Mouse (Mus musculus): ENCODE results near the gene Lhx4. TPM values are rescaled to one million over a fixed set of nuclear protein-coding genes. Genes with fewer than 3 reads are reported as not detected.

Gene Lhx4
- total and polyA plus RNA-seq, 3 experiments, result not detected

DNA sequence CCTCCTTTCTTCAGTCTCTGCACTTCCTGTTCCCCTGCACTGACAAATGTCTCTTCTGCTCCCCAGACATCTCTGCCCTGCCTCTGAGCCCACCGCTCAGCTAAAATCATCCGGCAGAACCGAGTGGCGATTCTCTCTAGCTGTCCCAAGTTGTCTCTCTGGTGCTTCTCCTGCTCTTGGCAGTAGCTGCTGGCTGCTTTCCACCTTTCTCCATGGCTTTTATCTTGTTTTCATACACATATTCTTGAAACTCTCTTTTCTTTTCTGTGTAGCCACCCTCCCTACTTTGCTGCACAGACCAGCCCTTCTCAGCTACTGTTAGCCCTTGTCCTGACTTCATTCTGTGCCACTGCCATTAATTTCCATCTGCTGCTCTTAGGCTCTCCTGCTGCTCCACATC lies 45.9 kb upstream of the Lhx4 start:
- no peaks in the 10 kb centered on the region for H3K79me2 ChIP-seq (ENCODE audit: control insufficient read depth, insufficient read depth, low read length, poor library complexity)
- H3K4me1 ChIP-seq (ENCODE audit: control insufficient read depth in 1 of 2, insufficient read depth in 2 of 2, low read length in 2 of 2), result peaks cover 10 to 23% of the 10 kb centered on the region in 2 experiments
- peak overlapping the region; percentile 76 for H3K27ac ChIP-seq (ENCODE audit: control insufficient read depth, low read depth, low read length)
- H3K9me3 ChIP-seq (replicated peaks; ENCODE audit: insufficient read depth, low read length), result no peaks in the 10 kb centered on the region
- TF ChIP-seq ELF1 (IDR thresholded peaks at IDR 0.05; ENCODE audit: low read depth, low read length) (0 out of 2 replicates have a peak, but pooled peaks have one; percentile 26), MAX (IDR thresholded peaks at IDR 0.05; ENCODE audit: low read length) (no peak), MAZ (IDR thresholded peaks at IDR 0.05; ENCODE audit: low read depth, low read length) (no peak)
- peaks cover 0 to 11% of the 10 kb centered on the region in 2 experiments; a peak in 2 of 4 replicates for H3K36me3 ChIP-seq (ENCODE audit: control insufficient read depth in 1 of 2, insufficient read depth in 2 of 2, low read length in 2 of 2)
- DNase-seq (ENCODE audit: low read depth, low spot score), result no peak
- H3K9ac ChIP-seq (ENCODE audit: control insufficient read depth, low read depth, low read length, poor library complexity, severe bottlenecking), result peak overlapping the region; percentile 67
- no peaks in the 10 kb centered on the region for H3K27me3 ChIP-seq (ENCODE audit: control insufficient read depth in 1 of 2, insufficient read depth in 2 of 2, low read length in 2 of 2)
- peak overlapping the region; percentile 38 to 45 for H3K4me3 ChIP-seq (ENCODE audit: control insufficient read depth in 1 of 2, insufficient read depth in 1 of 2, low read depth in 2 of 2, low read length in 2 of 2)

DNA sequence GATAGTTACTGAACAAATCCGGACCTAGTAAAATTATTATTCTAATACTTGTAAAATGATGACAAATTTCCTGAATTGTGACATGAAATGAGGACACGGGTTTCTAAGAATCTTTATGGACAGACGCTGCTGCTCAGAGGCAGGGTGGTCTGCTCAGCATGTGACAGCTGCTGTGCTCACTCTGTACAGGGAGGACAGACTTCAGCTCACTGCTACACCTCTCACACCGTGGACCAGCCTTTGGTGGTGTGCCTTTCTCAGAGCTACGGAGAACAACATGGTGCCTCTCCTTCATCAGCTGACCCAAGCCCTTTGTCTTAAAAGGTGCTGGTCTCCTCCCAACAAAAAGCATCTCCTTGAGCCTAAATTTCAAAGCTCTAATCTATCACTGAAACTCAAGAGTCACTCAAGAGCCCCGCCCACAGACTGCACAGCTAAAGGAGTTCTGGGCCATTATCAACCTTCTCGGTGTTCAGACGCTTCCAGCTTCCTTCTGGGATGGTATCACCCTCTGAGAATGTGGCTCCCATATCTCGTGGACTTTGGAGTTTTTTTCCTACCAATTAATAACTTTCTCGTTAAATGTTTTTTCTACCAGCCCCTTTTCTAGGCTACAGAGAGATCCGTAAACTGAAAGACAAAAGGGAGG lies 45.4 kb upstream of the Lhx4 start:
- H3K9ac ChIP-seq (ENCODE audit: control insufficient read depth, low read depth, low read length, poor library complexity, severe bottlenecking), result peak overlapping the region; percentile 67
- peaks cover 10 to 23% of the 10 kb centered on the region in 2 experiments for H3K4me1 ChIP-seq (ENCODE audit: control insufficient read depth in 1 of 2, insufficient read depth in 2 of 2, low read length in 2 of 2)
- peak overlapping the region; percentile 38 to 45 for H3K4me3 ChIP-seq (ENCODE audit: control insufficient read depth in 1 of 2, insufficient read depth in 1 of 2, low read depth in 2 of 2, low read length in 2 of 2)
- no peaks in the 10 kb centered on the region for H3K9me3 ChIP-seq (replicated peaks; ENCODE audit: insufficient read depth, low read length)
- no peaks in the 10 kb centered on the region for H3K79me2 ChIP-seq (ENCODE audit: control insufficient read depth, insufficient read depth, low read length, poor library complexity)
- H3K27me3 ChIP-seq (ENCODE audit: control insufficient read depth in 1 of 2, insufficient read depth in 2 of 2, low read length in 2 of 2), result no peaks in the 10 kb centered on the region
- peak; percentile 77 for DNase-seq (ENCODE audit: low read depth, low spot score)
- peak overlapping the region; percentile 76 for H3K27ac ChIP-seq (ENCODE audit: control insufficient read depth, low read depth, low read length)
- H3K36me3 ChIP-seq (ENCODE audit: control insufficient read depth in 1 of 2, insufficient read depth in 2 of 2, low read length in 2 of 2), result peaks cover 0 to 11% of the 10 kb centered on the region in 2 experiments; a peak in 2 of 4 replicates
- TF ChIP-seq ZC3H11A (IDR thresholded peaks at IDR 0.05; ENCODE audit: low read depth, low read length), result no peak
- TF ChIP-seq NELFE (IDR thresholded peaks at IDR 0.05; ENCODE audit: low read depth, low read length), result no peak
- no peak for TF ChIP-seq SIN3A (IDR thresholded peaks at IDR 0.05; ENCODE audit: low read length)
- TF ChIP-seq POLR2A (IDR thresholded peaks at IDR 0.05; ENCODE audit: control insufficient read depth in 1 of 2, insufficient read depth in 1 of 2, low read depth in 1 of 2, low read length in 2 of 2, poor library complexity in 1 of 2), result peak in 1 of 2 experiments; percentile 60; a peak in 2 of 4 replicates
- no peak for TF ChIP-seq MYC (IDR thresholded peaks at IDR 0.05; ENCODE audit: low read depth, low read length)
- TF ChIP-seq POLR2AphosphoS2 (IDR thresholded peaks at IDR 0.05; ENCODE audit: low read length), result no peak
- TF ChIP-seq JUND (IDR thresholded peaks at IDR 0.05; ENCODE audit: low read depth, low read length), result no peak
- TF ChIP-seq ZMIZ1 (IDR thresholded peaks at IDR 0.05; ENCODE audit: low read depth, low read length), result no peak
- TF ChIP-seq GATA1 (IDR thresholded peaks at IDR 0.05; ENCODE audit: low read depth, low read length), result peak; percentile 30; the same call in 1 of the 2 replicates
- no peak for TF ChIP-seq USF1 (IDR thresholded peaks at IDR 0.05; ENCODE audit: low read depth, low read length)
- TF ChIP-seq ETS1 (IDR thresholded peaks at IDR 0.05; ENCODE audit: low read depth, low read length), result 0 out of 2 replicates have a peak, but pooled peaks have one; percentile 23
- TF ChIP-seq TAL1 (IDR thresholded peaks at IDR 0.05; ENCODE audit: low read length), result no peak
- TF ChIP-seq SMC3 (IDR thresholded peaks at IDR 0.05; ENCODE audit: low read depth, low read length), result no peak
- no peak for TF ChIP-seq GABPA (IDR thresholded peaks at IDR 0.05; ENCODE audit: low read depth, low read length)
- TF ChIP-seq POLR2AphosphoS5 (IDR thresholded peaks at IDR 0.05; ENCODE audit: borderline replicate concordance, low read depth, low read length), result no peak
- no peak for TF ChIP-seq ELF1 (IDR thresholded peaks at IDR 0.05; ENCODE audit: low read depth, low read length)
- TF ChIP-seq CTCF (IDR thresholded peaks at IDR 0.05 in 2 of 3, conservative IDR thresholded peaks at IDR 0.05 in 1 of 3; ENCODE audit: control insufficient read depth in 1 of 3, insufficient read depth in 1 of 3, low read depth in 2 of 3, low read length in 3 of 3, poor library complexity in 1 of 3, severe bottlenecking in 1 of 3), result no peak
- TF ChIP-seq MYB (IDR thresholded peaks at IDR 0.05; ENCODE audit: low read depth, low read length), result no peak
- TF ChIP-seq CHD1 (IDR thresholded peaks at IDR 0.05; ENCODE audit: low read depth, low read length), result no peak
- TF ChIP-seq MEF2A (IDR thresholded peaks at IDR 0.05; ENCODE audit: extremely low read depth, insufficient replicate concordance, low read depth, low read length, poor library complexity, severe bottlenecking), result no peak
- TF ChIP-seq MAZ (IDR thresholded peaks at IDR 0.05; ENCODE audit: low read depth, low read length), result no peak
- no peak for TF ChIP-seq RCOR1 (IDR thresholded peaks at IDR 0.05; ENCODE audit: low read depth, low read length)
- peak; percentile 36; the same call in 1 of the 2 replicates for TF ChIP-seq TCF12 (IDR thresholded peaks at IDR 0.05; ENCODE audit: low read depth, low read length)
- TF ChIP-seq KAT2A (conservative IDR thresholded peaks at IDR 0.05; ENCODE audit: low read depth, low read length), result no peak
- TF ChIP-seq ZNF384 (IDR thresholded peaks at IDR 0.05; ENCODE audit: low read depth, low read length), result no peak
- no peak for TF ChIP-seq BHLHE40 (IDR thresholded peaks at IDR 0.05; ENCODE audit: borderline replicate concordance, low read depth, low read length)
- 0 out of 4 replicates have a peak, but pooled peaks of 1 of the 2 experiments have one; percentile 16 for TF ChIP-seq EP300 (IDR thresholded peaks at IDR 0.05; ENCODE audit: low read depth in 1 of 2, low read length in 2 of 2)
- TF ChIP-seq UBTF (IDR thresholded peaks at IDR 0.05; ENCODE audit: borderline replicate concordance, insufficient read depth, low read depth, low read length), result no peak
- TF ChIP-seq NRF1 (IDR thresholded peaks at IDR 0.05; ENCODE audit: insufficient read depth, low read depth, low read length, poor library complexity, severe bottlenecking), result no peak

Measured in MEL (cell line).